Mouse (Mus musculus): ENCODE measurements around the gene Hadhb.

Hadhb gene

DNA sequence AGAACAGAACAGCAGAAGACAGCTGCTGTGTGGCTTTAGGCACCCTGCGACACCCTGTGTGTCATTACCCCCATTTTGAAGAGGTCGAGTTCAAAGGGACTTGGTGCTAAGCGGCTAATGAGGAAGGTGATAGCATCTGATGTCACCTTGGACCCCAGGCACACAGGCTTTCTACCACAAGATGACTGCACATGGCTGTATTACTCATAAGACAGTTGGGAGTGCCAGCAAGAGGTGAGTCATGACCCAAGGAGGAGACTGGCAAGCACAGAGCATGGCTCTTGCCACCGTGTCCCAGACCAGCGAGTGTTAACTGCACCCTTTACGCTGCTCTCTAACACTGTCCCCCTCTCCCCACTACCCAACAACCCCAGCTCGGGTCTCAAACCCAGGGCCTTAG is 28.3 kb upstream of the Hadhb start:
- intact Hi-C loops (cut with DNase I), result no loop called here

DNA sequence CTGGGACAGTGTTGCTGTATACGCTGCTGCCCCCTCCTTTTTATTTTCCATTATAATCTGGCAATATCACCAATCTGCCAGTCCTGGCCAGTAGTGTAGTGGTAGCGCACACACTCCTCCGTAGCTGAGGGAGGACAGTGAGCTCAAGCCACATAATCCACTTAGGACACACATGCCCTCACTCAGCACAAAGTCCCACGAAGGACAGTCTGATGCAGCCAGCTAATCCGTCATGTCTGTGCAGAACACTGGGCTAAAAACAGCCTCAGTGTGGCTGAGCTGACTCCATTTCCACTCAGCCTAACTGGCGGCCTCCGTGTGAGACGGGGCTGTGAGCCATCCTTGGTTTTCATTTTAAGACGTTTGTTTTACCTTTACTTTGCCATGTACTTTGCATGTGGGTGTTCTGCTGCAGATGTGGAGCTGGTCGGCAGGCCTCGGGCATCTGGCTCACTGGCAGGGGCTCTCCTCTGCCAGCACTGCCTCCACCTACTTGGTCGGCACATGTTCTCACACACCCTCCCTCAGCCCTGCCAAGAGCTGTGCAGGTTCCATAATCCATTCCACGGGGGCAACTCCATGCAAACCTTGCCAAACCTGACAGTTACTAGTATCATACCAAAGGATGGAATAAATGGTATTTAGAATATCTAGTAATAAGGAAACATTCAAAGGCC is 27.0 kb upstream of the Hadhb start:
- intact Hi-C loops (cut with DNase I), result no loop called here

GRCm38 (mm10) chr5:30128680-30129079 is 26.4 kb upstream of the Hadhb start:
- intact Hi-C loops (cut with DNase I), result no loop called here

DNA sequence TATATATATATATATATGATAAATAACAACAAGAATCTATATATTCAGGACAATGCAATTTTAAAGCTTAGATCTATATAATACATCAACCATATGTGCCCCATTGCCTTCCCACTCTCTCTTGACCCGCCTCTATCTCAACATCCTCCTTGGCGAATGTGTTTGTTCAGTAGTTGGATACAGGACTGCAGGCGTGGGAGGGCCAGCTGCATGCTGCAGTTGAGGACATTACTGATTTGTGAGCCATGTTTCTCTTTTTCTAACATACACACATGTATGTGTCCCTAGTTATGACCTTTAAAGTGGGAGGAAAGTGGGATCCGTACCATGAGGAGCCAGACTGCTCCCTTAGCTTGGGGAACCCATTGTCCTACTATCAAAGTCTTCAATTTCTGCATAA is 23.8 kb upstream of the Hadhb start:
- intact Hi-C loops (cut with DNase I), result no loop called here

DNA sequence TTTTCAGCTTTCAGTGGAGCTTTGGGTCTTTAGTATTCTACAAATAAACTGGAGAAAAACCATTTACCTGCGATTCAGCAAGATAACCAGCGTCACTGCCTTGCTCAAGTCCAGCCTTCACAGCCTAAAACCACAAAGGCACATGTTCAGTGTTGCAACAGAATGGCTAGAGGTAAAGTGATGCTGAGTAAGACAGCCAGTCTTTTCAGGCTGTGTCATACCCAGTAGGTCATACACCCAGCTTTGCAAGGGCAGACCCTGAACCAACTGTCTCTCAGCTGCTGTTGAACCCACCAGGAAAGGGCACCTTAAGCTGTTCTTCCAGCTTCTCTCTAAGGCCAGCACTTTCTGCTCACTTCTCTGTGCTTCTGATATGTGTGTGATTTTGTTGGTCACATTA is 22.9 kb upstream of the Hadhb start:
- intact Hi-C loops (cut with DNase I), result no loop called here

DNA sequence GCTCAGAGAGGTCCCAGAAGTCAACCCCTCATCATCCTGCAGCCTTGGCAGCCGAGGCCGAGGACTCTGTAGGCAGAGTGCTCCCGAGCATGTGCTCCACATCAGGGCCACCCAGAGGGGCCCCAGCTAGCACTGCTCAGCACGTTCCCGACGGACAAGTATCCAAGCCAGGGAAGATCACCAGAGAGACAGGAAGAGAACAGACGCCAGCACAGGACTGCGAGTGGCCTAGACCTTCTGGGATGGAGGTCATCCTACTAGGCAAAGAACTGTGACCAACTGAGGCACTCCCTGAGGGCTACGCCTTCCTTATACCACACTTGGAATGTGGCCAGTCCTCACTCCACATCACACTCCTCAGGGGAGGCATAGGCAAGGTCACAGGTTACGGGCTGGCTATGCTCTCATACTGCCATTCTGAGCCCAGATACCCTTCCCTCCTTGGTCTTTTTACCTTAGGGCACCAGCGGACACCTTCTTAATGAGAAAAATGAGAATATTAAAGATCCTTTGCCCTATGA is 19.3 kb upstream of the Hadhb start:
- intact Hi-C loops (cut with DNase I), result no loop called here

GRCm38 (mm10) chr5:30137271-30137670 is 17.8 kb upstream of the Hadhb start:
- intact Hi-C loops (cut with DNase I), result no loop called here

- intact Hi-C loops (cut with DNase I), result no loop called here
These were observed 16.9 kb upstream of the Hadhb start for GRCm38 (mm10) chr5:30138193-30138592.

GRCm38 (mm10) chr5:30146526-30146925 is 8.5 kb upstream of the Hadhb start:
- intact Hi-C loops (cut with DNase I), result no loop called here

- intact Hi-C loops (cut with DNase I), result no loop called here
These were observed 6.7 kb upstream of the Hadhb start for GRCm38 (mm10) chr5:30148133-30148920.

- intact Hi-C loops (cut with DNase I), result no loop called here
These were observed 3.0 kb upstream of the Hadhb start for GRCm38 (mm10) chr5:30152007-30152406.

GRCm38 (mm10) chr5:30152413-30152812 is 2.6 kb upstream of the Hadhb start:
- intact Hi-C loops (cut with DNase I), result no loop called here

DNA sequence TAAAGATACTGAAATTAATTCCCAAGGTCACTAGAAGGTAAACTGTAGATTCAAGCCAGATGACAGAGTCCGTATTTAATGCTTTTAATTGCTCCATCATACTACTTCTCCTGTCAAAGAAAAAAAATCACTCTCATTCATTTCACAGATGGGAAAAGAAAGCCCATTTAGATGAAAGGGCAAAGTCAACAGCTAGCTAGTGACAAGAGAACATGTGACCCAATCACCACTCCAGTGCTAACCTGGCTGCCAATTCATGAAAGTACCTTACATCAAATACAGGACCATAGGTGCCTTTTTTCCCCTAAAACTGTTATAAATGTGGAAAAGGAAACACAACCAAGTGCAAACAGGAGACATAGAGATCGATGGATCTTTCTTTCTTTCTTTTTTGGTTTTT is 1.8 kb upstream of the Hadhb start:
- intact Hi-C loops (cut with DNase I), result no loop called here

DNA sequence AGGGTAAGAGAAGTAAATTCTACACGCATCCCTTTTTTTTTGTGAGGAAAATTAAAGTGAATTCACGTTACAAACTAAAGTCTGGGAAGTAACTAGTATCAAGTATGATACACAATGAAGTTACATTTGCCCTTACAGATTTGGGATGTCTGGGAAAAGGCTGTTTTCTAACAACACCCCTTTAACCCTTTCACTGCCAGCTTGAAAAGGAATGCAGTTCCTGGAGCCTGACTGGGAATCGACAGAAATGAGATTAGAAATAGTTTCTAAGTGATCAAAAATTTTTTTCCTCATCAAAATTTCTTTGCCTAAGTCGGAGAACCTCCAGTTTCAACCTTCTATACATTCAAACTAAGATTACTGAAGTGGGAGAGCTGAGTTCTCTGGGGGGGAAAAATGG is 1.0 kb upstream of the Hadhb start:
- intact Hi-C loops (cut with DNase I), result no loop called here

- intact Hi-C loops (cut with DNase I), result no loop called here
These were observed 346 bp downstream of the Hadhb start for GRCm38 (mm10) chr5:30155395-30155792.

- intact Hi-C loops (cut with DNase I), result no loop called here
These were observed 977 bp downstream of the Hadhb start for GRCm38 (mm10) chr5:30155821-30156629.

- intact Hi-C loops (cut with DNase I), result no loop called here
These were observed 4.6 kb downstream of the Hadhb start for GRCm38 (mm10) chr5:30159601-30160000.

GRCm38 (mm10) chr5:30161836-30162235 is 6.8 kb downstream of the Hadhb start:
- intact Hi-C loops (cut with DNase I), result no loop called here

DNA sequence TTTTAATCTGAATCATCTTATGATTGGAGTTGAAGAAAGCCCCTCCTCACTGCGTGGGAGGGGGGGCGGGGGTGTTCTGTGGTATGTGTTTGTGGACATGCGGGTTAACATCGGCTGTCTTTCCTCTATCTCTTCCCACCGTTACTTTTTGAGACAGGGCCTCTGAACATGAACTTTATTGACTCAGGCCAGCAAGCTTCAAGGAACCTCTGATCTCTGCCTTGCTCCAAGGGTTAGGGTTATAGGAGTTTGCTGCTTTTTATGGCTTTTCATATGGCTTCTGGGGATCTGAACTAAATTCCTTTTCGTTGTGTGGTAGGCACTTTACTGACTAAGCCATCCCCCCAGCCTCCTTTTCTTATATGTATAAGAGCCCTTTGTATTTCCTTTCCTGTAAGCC is 7.3 kb downstream of the Hadhb start:
- intact Hi-C loops (cut with DNase I), result no loop called here

- intact Hi-C loops (cut with DNase I), result no loop called here
These were observed 10.3 kb downstream of the Hadhb start for GRCm38 (mm10) chr5:30165234-30165946.

DNA sequence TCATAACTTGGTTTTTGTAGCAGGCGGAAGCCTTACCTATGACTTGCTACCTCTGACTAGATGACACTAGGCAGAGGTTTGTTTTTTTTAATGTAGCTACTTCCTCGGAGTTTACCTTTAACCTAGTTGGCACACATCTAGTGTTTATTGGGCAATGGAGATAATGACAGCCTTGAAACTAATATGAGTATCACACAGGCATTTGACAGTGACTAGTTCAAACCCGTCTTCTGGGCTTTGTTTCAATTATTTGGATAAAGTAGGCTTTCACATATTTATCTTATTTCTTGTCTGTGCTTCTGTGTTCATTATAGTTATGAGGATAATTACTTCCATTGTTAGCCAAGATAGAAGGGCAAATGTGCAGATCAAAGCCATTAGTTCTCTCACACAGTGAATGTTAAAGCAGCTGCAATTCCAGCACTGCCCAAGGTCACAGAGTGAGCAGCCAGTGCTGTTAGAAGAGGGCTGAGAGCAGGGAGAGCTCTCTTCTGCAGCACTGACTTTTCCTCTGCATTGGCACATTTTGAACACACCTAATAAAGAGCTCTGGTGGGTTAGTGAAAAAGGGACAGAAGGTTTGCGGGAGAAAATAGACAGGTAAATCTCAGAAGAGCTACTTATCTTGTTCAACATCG is 15.4 kb downstream of the Hadhb start:
- intact Hi-C loops (cut with DNase I), result no loop called here

Data from adrenal gland (tissue).